Mouse (Mus musculus) embryonic facial prominence, embryonic 14.5 days (tissue): ENCODE measurements around the gene R3hdm4. TPM values are rescaled to one million over a fixed set of nuclear protein-coding genes. Genes with fewer than 3 reads are reported as not detected.

ENCODE experiments used
- microRNA-seq: library from miRNA; unstranded; fragments of <30 nt; microRNA quantifications from one replicate; pipeline ENCODE4, GENCODE M21; 2016; ENCODE audit warnings: borderline number of aligned reads
- polyA plus RNA-seq: library from polyadenylated mRNA; unstranded; fragments of >200 nt; fragmentation: Nextera tagmentation; extraction: Ambion mirVana; gene quantifications from 2 replicates; pipeline ENCODE4 v1.2.1, GENCODE M21; 2014

The R3hdm4 gene
- polyA plus RNA-seq, 1 experiment from 2014 or later: 114 TPM

Small RNA genes lying within 50 kb of the gene (microRNA-seq; reads per million reads assigned to microRNA genes)
- gene Mir6910: not detected

Other genes starting within 250 kb of the R3hdm4 start
- gene Cdc34, start 239.0 kb downstream of the R3hdm4 start, polyA plus RNA-seq: 106 TPM in 2 replicates
- gene Gzmm, start 232.2 kb downstream of the R3hdm4 start, polyA plus RNA-seq: 0.31 and 0.51 TPM in 2 replicates
- gene Bsg, start 216.7 kb downstream of the R3hdm4 start, polyA plus RNA-seq: 846 and 847 TPM in 2 replicates
- gene Hcn2, start 204.6 kb downstream of the R3hdm4 start, polyA plus RNA-seq: 0.15 and 0.20 TPM in 2 replicates
- gene Polrmt, start 174.6 kb downstream of the R3hdm4 start, polyA plus RNA-seq: 32.5 and 33.6 TPM in 2 replicates
- 0.35 and 0.38 TPM in 2 replicates for gene Fgf22, start 166.1 kb downstream of the R3hdm4 start, polyA plus RNA-seq
- 77.5 and 78.9 TPM in 2 replicates for gene Rnf126, start 154.3 kb downstream of the R3hdm4 start, polyA plus RNA-seq
- gene Fstl3, start 143.9 kb downstream of the R3hdm4 start, polyA plus RNA-seq: 8.3 and 10.7 TPM in 2 replicates
- gene Prss57, start 130.2 kb downstream of the R3hdm4 start, polyA plus RNA-seq: 0.16 TPM in 1 of 2 replicates, not detected in the other
- 62.5 and 75.4 TPM in 2 replicates for gene Palm, start 127.6 kb downstream of the R3hdm4 start, polyA plus RNA-seq
- gene Misp, start 100.2 kb downstream of the R3hdm4 start, polyA plus RNA-seq: 2.3 and 3.9 TPM in 2 replicates
- gene Ptbp1, start 66.8 kb downstream of the R3hdm4 start, polyA plus RNA-seq: 198 and 254 TPM in 2 replicates
- gene Prtn3, start 46.7 kb downstream of the R3hdm4 start, polyA plus RNA-seq: 4.1 and 6.7 TPM in 2 replicates
- 32.4 and 50.2 TPM in 2 replicates for gene Plppr3, start 46.6 kb downstream of the R3hdm4 start, polyA plus RNA-seq
- 0.64 and 2.0 TPM in 2 replicates for gene Elane, start 35.0 kb downstream of the R3hdm4 start, polyA plus RNA-seq
- 0.22 TPM in 1 of 2 replicates, not detected in the other for gene Cfd, start 30.4 kb downstream of the R3hdm4 start, polyA plus RNA-seq
- 33.7 and 40.2 TPM in 2 replicates for gene Med16, start 12.3 kb downstream of the R3hdm4 start, polyA plus RNA-seq
- 4.1 and 6.7 TPM in 2 replicates for gene Gm26602, start 10.4 kb downstream of the R3hdm4 start, polyA plus RNA-seq
- gene Kiss1r, start 4.2 kb downstream of the R3hdm4 start, polyA plus RNA-seq: 0.56 and 0.58 TPM in 2 replicates
- 3.1 and 3.5 TPM in 2 replicates for gene Arid3a, start 5.8 kb upstream of the R3hdm4 start, polyA plus RNA-seq
- 97.4 and 100 TPM in 2 replicates for gene Wdr18, start 38.9 kb upstream of the R3hdm4 start, polyA plus RNA-seq
- gene Grin3b, start 49.5 kb upstream of the R3hdm4 start, polyA plus RNA-seq: 0.37 and 0.56 TPM in 2 replicates
- gene Tmem259, start 63.1 kb upstream of the R3hdm4 start, polyA plus RNA-seq: 20.6 and 22.3 TPM in 2 replicates
- 293 and 304 TPM in 2 replicates for gene Cnn2, start 67.4 kb upstream of the R3hdm4 start, polyA plus RNA-seq
- 2.5 and 2.8 TPM in 2 replicates for gene Abca7, start 75.3 kb upstream of the R3hdm4 start, polyA plus RNA-seq
- gene Arhgap45, start 95.4 kb upstream of the R3hdm4 start, polyA plus RNA-seq: 4.4 and 6.4 TPM in 2 replicates
- gene Polr2e, start 118.6 kb upstream of the R3hdm4 start, polyA plus RNA-seq: 207 and 227 TPM in 2 replicates
- 505 and 517 TPM in 2 replicates for gene Gpx4, start 126.0 kb upstream of the R3hdm4 start, polyA plus RNA-seq
- gene Sbno2, start 184.4 kb upstream of the R3hdm4 start, polyA plus RNA-seq: 12.8 and 14.1 TPM in 2 replicates
- 32.6 and 32.7 TPM in 2 replicates for gene Stk11, start 194.6 kb upstream of the R3hdm4 start, polyA plus RNA-seq
- gene Atp5d, start 217.4 kb upstream of the R3hdm4 start, polyA plus RNA-seq: 474 and 475 TPM in 2 replicates
- 7.3 and 9.0 TPM in 2 replicates for gene Cbarp, start 219.6 kb upstream of the R3hdm4 start, polyA plus RNA-seq
- gene Midn, start 227.1 kb upstream of the R3hdm4 start, polyA plus RNA-seq: 34.2 and 37.0 TPM in 2 replicates
- gene Cirbp, start 244.8 kb upstream of the R3hdm4 start, polyA plus RNA-seq: 59.7 and 88.3 TPM in 2 replicates